Mouse (Mus musculus): ENCODE data around the gene Oser1. TPM values are rescaled to one million over a fixed set of nuclear protein-coding genes. Genes with fewer than 3 reads are reported as not detected.

The Oser1 gene
- total and polyA plus RNA-seq, 3 experiments: 43.8 to 53.9 TPM; not detected in 1

GRCm38 (mm10) chr2:163433971-163434370, 9.5 kb upstream of the Oser1 start:
- Histone ChIP-seq H3K79me2 (ENCODE audit: control insufficient read depth, insufficient read depth, low read length, poor library complexity) (no peaks in the 10 kb centered on the region), H3K36me3 (ENCODE audit: control insufficient read depth in 1 of 2, insufficient read depth in 2 of 2, low read length in 2 of 2) (no peaks in the 10 kb centered on the region), H3K27ac (ENCODE audit: control insufficient read depth, low read depth, low read length) (no peak overlapping the region), H3K9ac (ENCODE audit: control insufficient read depth, low read depth, low read length, poor library complexity, severe bottlenecking) (no peak overlapping the region), H3K9me3 (replicated peaks; ENCODE audit: insufficient read depth, low read length) (no peaks in the 10 kb centered on the region), H3K4me3 (ENCODE audit: control insufficient read depth in 1 of 2, insufficient read depth in 1 of 2, low read depth in 2 of 2, low read length in 2 of 2) (no peak overlapping the region), H3K4me1 (ENCODE audit: control insufficient read depth in 1 of 2, insufficient read depth in 2 of 2, low read length in 2 of 2) (0 out of 4 replicates have a peak, but pooled peaks cover 0 to 3% of the 10 kb centered on the region in 2 experiments), H3K27me3 (ENCODE audit: control insufficient read depth in 1 of 2, insufficient read depth in 2 of 2, low read length in 2 of 2) (peaks cover 0 to 2% of the 10 kb centered on the region in 2 experiments; a peak in 1 of 4 replicates)
- TF ChIP-seq USF1 (IDR thresholded peaks at IDR 0.05; ENCODE audit: low read depth, low read length): no peak
- TF ChIP-seq MEF2A (IDR thresholded peaks at IDR 0.05; ENCODE audit: extremely low read depth, insufficient replicate concordance, low read depth, low read length, poor library complexity, severe bottlenecking): no peak
- TF ChIP-seq E2F4 (IDR thresholded peaks at IDR 0.05; ENCODE audit: borderline replicate concordance, low read depth, low read length): no peak
- no peak for TF ChIP-seq RCOR1 (IDR thresholded peaks at IDR 0.05; ENCODE audit: low read depth, low read length)
- TF ChIP-seq MAFK (IDR thresholded peaks at IDR 0.05; ENCODE audit: borderline replicate concordance, low read depth, low read length): no peak
- TF ChIP-seq HCFC1 (IDR thresholded peaks at IDR 0.05; ENCODE audit: low read depth, low read length): no peak
- no peak for TF ChIP-seq MYC (IDR thresholded peaks at IDR 0.05; ENCODE audit: low read depth, low read length)
- TF ChIP-seq CHD2 (IDR thresholded peaks at IDR 0.05; ENCODE audit: low read length): no peak
- no peak for DNase-seq (ENCODE audit: low read depth, low spot score)

GRCm38 (mm10) chr2:163431289-163431688, 6.8 kb upstream of the Oser1 start:
- no peak for DNase-seq (ENCODE audit: low read depth, low spot score)
- no peaks in the 10 kb centered on the region for H3K9me3 ChIP-seq (replicated peaks; ENCODE audit: insufficient read depth, low read length)
- H3K36me3 ChIP-seq (ENCODE audit: control insufficient read depth in 1 of 2, insufficient read depth in 2 of 2, low read length in 2 of 2): no peaks in the 10 kb centered on the region
- H3K27me3 ChIP-seq (ENCODE audit: control insufficient read depth in 1 of 2, insufficient read depth in 2 of 2, low read length in 2 of 2): peaks cover 0 to 2% of the 10 kb centered on the region in 2 experiments; a peak in 1 of 4 replicates
- H3K4me1 ChIP-seq (ENCODE audit: control insufficient read depth in 1 of 2, insufficient read depth in 2 of 2, low read length in 2 of 2): 0 out of 4 replicates have a peak, but pooled peaks cover 0 to 3% of the 10 kb centered on the region in 2 experiments
- H3K79me2 ChIP-seq (ENCODE audit: control insufficient read depth, insufficient read depth, low read length, poor library complexity): no peaks in the 10 kb centered on the region
- H3K9ac ChIP-seq (ENCODE audit: control insufficient read depth, low read depth, low read length, poor library complexity, severe bottlenecking): no peak overlapping the region
- TF ChIP-seq SMC3 (IDR thresholded peaks at IDR 0.05; ENCODE audit: low read depth, low read length) (no peak), EP300 (IDR thresholded peaks at IDR 0.05; ENCODE audit: low read depth in 1 of 2, low read length in 2 of 2) (no peak), TAL1 (IDR thresholded peaks at IDR 0.05; ENCODE audit: low read length) (no peak), RAD21 (IDR thresholded peaks at IDR 0.05; ENCODE audit: low read depth, low read length) (no peak), TCF12 (IDR thresholded peaks at IDR 0.05; ENCODE audit: low read depth, low read length) (no peak), NRF1 (IDR thresholded peaks at IDR 0.05; ENCODE audit: insufficient read depth, low read depth, low read length, poor library complexity, severe bottlenecking) (no peak), MAX (IDR thresholded peaks at IDR 0.05; ENCODE audit: low read length) (no peak), CTCF (IDR thresholded peaks at IDR 0.05 in 2 of 3, conservative IDR thresholded peaks at IDR 0.05 in 1 of 3; ENCODE audit: control insufficient read depth in 1 of 3, insufficient read depth in 1 of 3, low read depth in 2 of 3, low read length in 3 of 3, poor library complexity in 1 of 3, severe bottlenecking in 1 of 3) (no peak), BHLHE40 (IDR thresholded peaks at IDR 0.05; ENCODE audit: borderline replicate concordance, low read depth, low read length) (no peak), ELF1 (IDR thresholded peaks at IDR 0.05; ENCODE audit: low read depth, low read length) (no peak), HCFC1 (IDR thresholded peaks at IDR 0.05; ENCODE audit: low read depth, low read length) (no peak), MYC (IDR thresholded peaks at IDR 0.05; ENCODE audit: low read depth, low read length) (no peak), SIN3A (IDR thresholded peaks at IDR 0.05; ENCODE audit: low read length) (no peak)
- no peak overlapping the region for H3K27ac ChIP-seq (ENCODE audit: control insufficient read depth, low read depth, low read length)
- H3K4me3 ChIP-seq (ENCODE audit: control insufficient read depth in 1 of 2, insufficient read depth in 1 of 2, low read depth in 2 of 2, low read length in 2 of 2): no peak overlapping the region

Measured in MEL (cell line).